Mouse (Mus musculus) liver, adult 2 months (tissue): ENCODE measurements around the gene Csk. TPM values are rescaled to one million over a fixed set of nuclear protein-coding genes. Genes with fewer than 3 reads are reported as not detected.

Experiments
- DNase-seq: peaks from one replicate; pipeline ENCODE4 v3.0.0-alpha.2; 2011; ENCODE audit warnings: low read depth, low spot score; ENCODE audit errors: extremely low read depth
- H3K27ac ChIP-seq: fragments of 200-500 bp; replicated peaks from 2 replicates; pipeline ENCODE4 v1.5.1; 2012; ENCODE audit warnings: low read depth, mild to moderate bottlenecking, control low read depth, inconsistent platforms, low read length; ENCODE audit not compliant: insufficient read depth
- H3K27me3 ChIP-seq: fragments of 200-500 bp; 2 replicates; pipeline ENCODE4 v1.6.1; 2012; ENCODE audit warnings: mild to moderate bottlenecking, moderate library complexity, low read length, inconsistent platforms; ENCODE audit not compliant: control insufficient read depth, insufficient read depth
- H3K36me3 ChIP-seq: fragments of 200-500 bp; 2 replicates; pipeline ENCODE4 v1.6.1; 2012; ENCODE audit warnings: low read length, inconsistent platforms; ENCODE audit not compliant: control insufficient read depth, insufficient read depth
- H3K4me1 ChIP-seq: fragments of 200-500 bp; 2 replicates; pipeline ENCODE4 v1.6.1; 2011; ENCODE audit warnings: low read length; ENCODE audit not compliant: control insufficient read depth, insufficient read depth
- H3K4me3 ChIP-seq: fragments of 200-500 bp; 2 replicates; pipeline ENCODE4 v1.5.1; 2011; ENCODE audit warnings: low read depth, mild to moderate bottlenecking, control low read depth, low read length, moderate library complexity; ENCODE audit not compliant: insufficient read depth
- H3K79me2 ChIP-seq: fragments of 200-500 bp; 2 replicates; pipeline ENCODE4 v1.6.1; 2012; ENCODE audit warnings: inconsistent platforms, mild to moderate bottlenecking, low read length, moderate library complexity; ENCODE audit not compliant: control insufficient read depth, insufficient read depth
- H3K9ac ChIP-seq: fragments of 200-500 bp; 2 replicates; pipeline ENCODE4 v1.6.1; 2012; ENCODE audit warnings: low read depth, mild to moderate bottlenecking, control low read depth, inconsistent platforms, low read length
- CTCF ChIP-seq: fragments of 200-500 bp; IDR thresholded peaks from 2 replicates; pipeline ENCODE4 v1.5.1; 2011; ENCODE audit warnings: low read depth, low read length, control low read depth
- POLR2A ChIP-seq: fragments of 200-500 bp; IDR thresholded peaks from 2 replicates; pipeline ENCODE4 v1.6.1; 2011; ENCODE audit warnings: low read length, control low read depth; ENCODE audit not compliant: insufficient read depth; ENCODE audit errors: extremely low read depth
- WGBS: fragments of 180-500 bp; shearing (Covaris S2); methylation state at CpG from one replicate; pipeline ENCODE4 v1.1.7; 2018; 5-methylcytosine and 5-hydroxymethylcytosine counted together
- polyA plus RNA-seq: library from polyadenylated mRNA; depleted of rRNA; stranded (reverse); fragments of >200 nt; gene quantifications from 2 replicates; pipeline ENCODE4 v1.2.3, GENCODE M21; 2012; rRNA removed
- total RNA-seq: library from RNA; depleted of rRNA; stranded (reverse); fragments of >200 nt; gene quantifications from 2 replicates; pipeline ENCODE4 v1.2.3, GENCODE M21; 2014; rRNA removed

Csk gene
- total and polyA plus RNA-seq, 2 experiments, result 18.3 to 31.4 TPM

DNA sequence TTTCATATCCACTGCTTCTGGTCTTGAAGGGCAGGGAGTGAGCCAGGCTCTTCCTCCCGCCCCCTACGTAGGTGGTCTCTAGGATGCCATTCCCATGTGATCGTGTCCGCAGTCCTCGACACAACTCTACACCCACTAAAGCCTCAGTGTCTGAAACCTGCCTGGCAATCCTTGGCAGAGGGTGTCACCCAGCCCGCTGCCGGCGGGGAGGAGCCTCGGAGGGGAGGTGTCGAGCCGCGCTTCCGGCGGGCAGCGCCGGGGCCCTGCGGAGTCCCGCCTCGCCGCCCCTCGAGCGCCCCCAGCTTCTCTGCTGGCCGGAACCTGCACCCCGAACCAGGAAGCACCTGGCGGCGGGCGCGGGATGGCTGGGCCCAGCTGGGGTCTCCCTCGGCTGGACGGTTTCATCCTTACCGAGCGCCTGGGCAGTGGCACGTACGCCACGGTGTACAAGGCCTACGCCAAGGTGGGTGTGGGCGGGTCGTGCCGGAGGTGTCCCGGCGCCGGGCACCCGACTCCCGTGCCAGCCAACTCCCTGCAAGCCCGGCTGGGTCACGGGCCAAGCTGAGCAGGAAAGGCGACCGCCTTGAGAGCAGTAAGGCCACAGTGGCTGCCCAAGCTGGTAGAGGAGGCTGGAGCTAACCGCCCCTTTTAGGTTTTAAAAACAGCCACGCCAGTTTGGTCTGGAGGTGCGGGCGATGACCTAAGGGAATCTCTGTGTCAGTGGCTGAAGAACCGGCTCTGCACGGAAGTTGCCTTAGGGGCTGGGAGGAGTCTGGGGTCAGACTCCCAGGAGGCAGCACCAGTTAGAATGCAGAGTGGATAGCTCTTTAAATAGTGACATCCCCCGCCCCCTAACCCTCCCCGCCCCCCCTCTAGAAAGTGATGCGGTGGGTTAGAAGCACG lies 64.0 kb downstream of the Csk start, which contains the start of gene Ulk3:
TSS of gene Ulk3 (plus strand) at position 229 of the 903 bp plus-strand sequence.
- peaks cover 8% of the 10 kb centered on the region for H3K4me1 ChIP-seq
- H3K79me2 ChIP-seq, result no peaks in the 10 kb centered on the region
- WGBS, result under 1% methylated on average over 58 of the region's 58 CpGs
- H3K27ac ChIP-seq, result peak within 1 kb of the TSS; percentile 77
- peak within 1 kb of the TSS; percentile 85 for H3K4me3 ChIP-seq
- DNase-seq, result peak; percentile 69
- peak within 1 kb of the TSS; percentile 85 for H3K9ac ChIP-seq
- TF ChIP-seq CTCF, result peak; percentile 15; the same call in 1 of the 2 replicates
- peak; percentile 38; the same call in 1 of the 2 replicates for TF ChIP-seq POLR2A
- H3K36me3 ChIP-seq, result no peaks in the 10 kb centered on the region
- H3K27me3 ChIP-seq, result no peaks in the 10 kb centered on the region

DNA sequence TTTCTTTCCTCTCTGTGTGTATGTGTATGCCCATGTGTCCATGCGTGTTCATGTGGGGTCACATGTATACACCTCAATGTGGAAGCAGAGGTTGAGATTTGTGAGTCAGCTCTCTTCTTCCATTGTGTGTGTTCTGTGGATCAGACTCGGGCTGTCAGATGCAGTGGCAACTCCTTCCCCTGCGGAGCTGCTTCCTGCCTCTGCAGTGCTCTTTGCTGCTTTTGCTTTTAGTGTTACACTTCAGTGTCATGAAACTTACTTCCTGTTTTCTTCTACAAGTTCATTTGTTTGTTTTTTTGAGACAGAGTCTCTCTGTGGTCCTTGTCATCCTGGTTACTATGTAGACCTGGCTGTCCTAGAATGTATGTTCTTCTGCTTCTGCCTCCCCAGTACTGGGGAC lies 68.4 kb downstream of the Csk start:
- Histone ChIP-seq H3K79me2 (no peaks in the 10 kb centered on the region), H3K27ac (no peak overlapping the region), H3K4me1 (peaks cover 4% of the 10 kb centered on the region), H3K36me3 (peaks cover 26% of the 10 kb centered on the region; the same call in 1 of the 2 replicates), H3K4me3 (no peak overlapping the region), H3K27me3 (no peaks in the 10 kb centered on the region), H3K9ac (no peak overlapping the region)
- no peak for DNase-seq
- TF ChIP-seq CTCF, result no peak
- TF ChIP-seq POLR2A, result no peak
- WGBS, result 80% methylated on average over 3 of the region's 3 CpGs

DNA sequence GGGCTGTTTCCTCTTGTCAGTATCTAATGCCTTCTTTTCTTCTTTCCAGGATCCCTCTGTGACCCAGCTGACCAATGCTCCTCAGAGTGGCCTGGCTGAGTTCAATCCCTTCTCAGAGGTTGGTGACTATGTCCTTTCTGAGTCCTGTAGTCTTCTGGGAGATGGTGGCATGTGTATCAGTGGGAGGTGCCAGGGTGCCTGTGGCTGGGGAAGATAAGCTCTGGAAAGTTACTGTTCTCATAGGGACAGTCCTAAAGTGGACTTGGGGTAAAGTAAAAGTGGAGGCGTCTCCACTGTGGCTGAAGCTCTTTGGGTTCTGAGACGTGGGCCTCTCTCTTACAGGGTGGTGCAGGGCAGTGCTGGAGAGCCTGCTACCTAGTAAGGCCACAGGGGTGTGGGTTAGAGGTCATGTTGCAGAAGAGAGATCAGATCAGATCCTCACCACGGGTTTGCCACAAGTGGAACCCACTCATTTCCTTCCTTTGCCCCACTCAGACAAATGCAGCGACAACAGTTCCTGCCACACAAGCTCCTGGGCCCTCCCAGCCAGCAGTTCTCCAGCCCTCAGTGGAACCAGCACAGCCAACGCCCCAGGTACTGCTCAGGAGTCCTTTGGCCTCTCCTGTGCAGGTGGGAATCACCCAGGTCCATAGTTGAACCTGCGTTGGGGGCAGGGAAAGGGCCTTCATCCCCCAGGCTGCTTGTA lies 76.1 kb downstream of the Csk start:
- Histone ChIP-seq H3K27me3 (no peaks in the 10 kb centered on the region), H3K27ac (no peak overlapping the region), H3K9ac (no peak overlapping the region), H3K4me3 (no peak overlapping the region), H3K4me1 (no peaks in the 10 kb centered on the region), H3K79me2 (no peaks in the 10 kb centered on the region; the same call in 1 of the 2 replicates), H3K36me3 (peaks cover 15% of the 10 kb centered on the region; the same call in 1 of the 2 replicates)
- no peak for TF ChIP-seq POLR2A
- TF ChIP-seq CTCF, result no peak
- 80% methylated on average over 6 of the region's 6 CpGs for WGBS
- no peak for DNase-seq

Other genes with a start within 250 kb of the Csk start
- gene Ppcdc, start 213.5 kb downstream of the Csk start, total RNA-seq, result 10.9 and 11.3 TPM in 2 replicates
- gene Ppcdc, start 213.5 kb downstream of the Csk start, polyA plus RNA-seq, result 25.2 and 42.4 TPM in 2 replicates
- gene Scamp5, start 185.6 kb downstream of the Csk start, total RNA-seq, result 10.3 and 12.7 TPM in 2 replicates
- gene Scamp5, start 185.6 kb downstream of the Csk start, polyA plus RNA-seq, result 13.7 and 18.2 TPM in 2 replicates
- gene Rpp25, start 149.6 kb downstream of the Csk start, total RNA-seq, result not detected in 2 replicates
- gene Rpp25, start 149.6 kb downstream of the Csk start, polyA plus RNA-seq, result not detected in 2 replicates
- 299 and 328 TPM in 2 replicates for gene Cox5a, start 132.4 kb downstream of the Csk start, total RNA-seq
- 507 and 522 TPM in 2 replicates for gene Cox5a, start 132.4 kb downstream of the Csk start, polyA plus RNA-seq
- 4.4 and 5.4 TPM in 2 replicates for gene Fam219b, start 116.1 kb downstream of the Csk start, total RNA-seq
- gene Fam219b, start 116.1 kb downstream of the Csk start, polyA plus RNA-seq, result 6.5 and 6.7 TPM in 2 replicates
- 8.9 and 9.4 TPM in 2 replicates for gene Mpi, start 100.9 kb downstream of the Csk start, total RNA-seq
- 12.2 and 14.5 TPM in 2 replicates for gene Mpi, start 100.9 kb downstream of the Csk start, polyA plus RNA-seq
- gene Scamp2, start 92.7 kb downstream of the Csk start, total RNA-seq, result 10.5 and 10.7 TPM in 2 replicates
- 28.4 and 32.6 TPM in 2 replicates for gene Scamp2, start 92.7 kb downstream of the Csk start, polyA plus RNA-seq
- 4.5 and 5.7 TPM in 2 replicates for gene Ulk3, start 64.2 kb downstream of the Csk start, total RNA-seq
- 9.8 and 16.8 TPM in 2 replicates for gene Ulk3, start 64.2 kb downstream of the Csk start, polyA plus RNA-seq
- gene Cplx3, start 47.4 kb downstream of the Csk start, total RNA-seq, result not detected in 2 replicates
- gene Cplx3, start 47.4 kb downstream of the Csk start, polyA plus RNA-seq, result not detected in 2 replicates
- not detected in 2 replicates for gene Lman1l, start 32.9 kb downstream of the Csk start, total RNA-seq
- gene Lman1l, start 32.9 kb downstream of the Csk start, polyA plus RNA-seq, result not detected in 2 replicates
- gene Cyp1a2, start 30.1 kb upstream of the Csk start, total RNA-seq, result 495 and 621 TPM in 2 replicates
- gene Cyp1a2, start 30.1 kb upstream of the Csk start, polyA plus RNA-seq, result 954 and 976 TPM in 2 replicates
- 0.74 and 1.0 TPM in 2 replicates for gene Cyp1a1, start 34.3 kb upstream of the Csk start, total RNA-seq
- 1.0 TPM in 2 replicates for gene Cyp1a1, start 34.3 kb upstream of the Csk start, polyA plus RNA-seq
- gene Edc3, start 54.9 kb upstream of the Csk start, total RNA-seq, result 5.7 and 6.4 TPM in 2 replicates
- gene Edc3, start 54.9 kb upstream of the Csk start, polyA plus RNA-seq, result 6.6 TPM in 2 replicates
- gene Clk3, start 112.2 kb upstream of the Csk start, total RNA-seq, result 32.5 and 55.3 TPM in 2 replicates
- gene Clk3, start 112.2 kb upstream of the Csk start, polyA plus RNA-seq, result 45.8 and 48.1 TPM in 2 replicates
- gene Arid3b, start 183.2 kb upstream of the Csk start, total RNA-seq, result 0.83 and 1.5 TPM in 2 replicates
- 2.4 and 2.8 TPM in 2 replicates for gene Arid3b, start 183.2 kb upstream of the Csk start, polyA plus RNA-seq